Mouse (Mus musculus) v-Abl transformed pro-B cells (cell line): Measurements from ENCODE around the gene Chodl.

ENCODE experiments used
- in situ Hi-C, 2 experiments: fragments of 400-800 bp; cut with MboI; formaldehyde crosslinking; loops; one replicate each; pipeline ENCODE4 v1.15.1; 2025; ENCODE audit not compliant: unreplicated experiment in 2 of 2

Gene Chodl

DNA sequence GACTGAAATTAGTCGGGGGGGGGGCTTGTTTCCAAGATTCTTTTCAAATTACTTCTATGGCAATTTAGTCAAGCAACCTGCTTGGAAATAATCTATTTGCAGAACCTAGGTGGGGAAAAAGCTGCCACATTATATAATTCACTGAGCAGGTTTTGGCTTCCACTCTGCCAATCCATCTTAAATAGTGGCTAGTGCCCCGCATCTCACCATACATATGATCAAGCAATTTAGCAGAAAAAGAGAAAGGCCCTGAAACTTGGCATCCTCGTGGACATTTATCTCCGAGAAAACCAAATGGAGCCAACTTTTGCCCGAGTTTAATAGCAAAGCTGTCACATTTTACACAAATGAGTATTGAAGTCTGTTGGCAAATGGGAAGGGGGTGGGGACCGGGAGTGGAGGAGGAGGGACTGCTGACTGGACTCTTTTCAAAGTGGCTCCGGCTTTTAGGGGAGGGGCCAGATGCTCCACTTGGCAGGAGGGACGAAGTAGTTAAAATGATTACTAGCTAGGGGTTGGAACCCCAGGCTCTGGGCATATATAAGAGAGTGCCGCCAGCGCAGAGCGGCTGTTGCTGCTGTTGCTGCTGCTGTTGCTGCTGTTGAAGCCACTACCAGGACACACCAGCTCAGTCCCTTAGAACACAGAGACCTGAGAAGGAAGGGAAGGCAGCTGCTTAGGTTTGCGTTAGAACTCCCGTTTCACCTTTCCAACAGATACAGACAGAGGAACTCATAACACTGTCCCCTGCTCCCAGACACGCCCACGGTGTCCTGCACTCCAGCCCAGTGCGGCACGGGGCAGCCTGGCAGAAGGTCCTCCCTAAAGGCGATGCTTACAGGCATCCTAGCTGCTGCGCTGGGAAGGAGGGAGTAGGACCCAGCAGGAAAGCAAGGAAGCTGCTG, at the start of gene Chodl:
Gene Chodl, plus strand, starts transcription at position 567 of the 905 bp plus-strand sequence.
- in situ Hi-C loops, result no loop called here

- in situ Hi-C loops, result no loop called here
Observed at GRCm38 (mm10) chr16:78922644-78923043, 8.1 kb upstream of the Chodl start.

GRCm38 (mm10) chr16:78931287-78932025, 708 bp downstream of the Chodl start:
- in situ Hi-C loops, result no loop called here

- in situ Hi-C loops, result no loop called here
Observed at GRCm38 (mm10) chr16:78934298-78934697, 3.5 kb downstream of the Chodl start.

- in situ Hi-C loops, result no loop called here
Observed at GRCm38 (mm10) chr16:78937755-78938154, 7.0 kb downstream of the Chodl start.

DNA sequence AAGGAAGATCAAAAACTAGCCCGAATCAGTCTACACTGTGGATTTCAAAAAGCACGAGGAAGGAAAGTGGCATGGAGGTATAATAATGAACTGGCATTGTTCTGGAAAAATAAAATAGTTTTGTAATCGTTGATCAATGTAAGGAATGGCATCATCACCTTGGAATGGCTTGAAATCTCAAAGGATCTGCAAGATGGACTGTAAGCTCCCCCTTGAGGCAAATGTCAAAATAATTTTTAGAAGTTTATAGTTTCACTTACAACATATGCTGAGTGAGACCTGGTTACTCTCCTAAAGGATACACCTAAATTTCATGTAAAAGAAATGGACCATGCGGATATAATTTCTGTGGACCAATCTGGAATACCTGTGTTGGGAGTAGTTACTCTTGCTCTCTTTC, 19.6 kb downstream of the Chodl start:
- in situ Hi-C loops, result loop anchor here in 1 of 2 experiments (25.0 kb wide), 1 partner anchor 513 kb away; no protein-coding TSS in a partner anchor

DNA sequence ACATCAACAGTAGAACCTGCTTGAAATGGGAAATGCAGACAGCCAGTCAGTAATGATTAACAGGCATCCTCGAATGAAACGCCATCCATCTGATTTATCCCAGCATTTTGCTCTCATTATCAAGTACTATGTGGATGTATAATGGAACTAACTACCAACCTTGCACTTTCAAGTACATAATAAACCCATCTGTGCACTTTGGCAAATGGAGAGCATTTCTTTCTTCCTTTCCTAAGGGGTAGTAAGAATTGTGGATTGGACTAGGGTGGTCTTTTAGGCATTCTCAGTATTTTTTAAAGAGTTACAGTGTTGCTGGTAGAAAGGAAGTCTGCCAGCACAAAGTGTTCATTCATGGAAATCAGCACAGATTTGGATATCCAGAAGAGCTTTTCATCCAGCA, 26.7 kb downstream of the Chodl start:
- in situ Hi-C loops, result loop anchor here in 1 of 2 experiments (25.0 kb wide), 1 partner anchor 520 kb away; no protein-coding TSS in a partner anchor

GRCm38 (mm10) chr16:78969091-78969731, 38.5 kb downstream of the Chodl start:
- in situ Hi-C loops, result loop anchor here in 1 of 2 experiments (25.0 kb wide), 1 partner anchor 532 kb away; no protein-coding TSS in a partner anchor

GRCm38 (mm10) chr16:78974099-78974498, 43.4 kb downstream of the Chodl start:
- in situ Hi-C loops, result loop anchor here in 1 of 2 experiments (25.0 kb wide), 1 partner anchor 537 kb away; no protein-coding TSS in a partner anchor

GRCm38 (mm10) chr16:78976384-78976783, 45.6 kb downstream of the Chodl start:
- in situ Hi-C loops, result no loop called here
